Comparison of ENCODE assay signal across 24 mouse cellular contexts in genomic region chr2:115563436-115564093, GRCm38 (mm10). TPM values are rescaled to one million over a fixed set of nuclear protein-coding genes. Genes with fewer than 3 reads are reported as not detected.
DNase-seq lines count a peak whose midpoint lies in the region; ATAC-seq lines count a peak whose summit lies in the region.
"Had no signal": no experiment of that assay in that cellular context is flagged by ENCODE, and none has a peak within 500 bp of the region (broad histone marks: within the 10 kb centered on the region; RNA-seq: fewer than 3 reads in every experiment).

No protein-coding gene starts in this region.

- no peak overlapping the region for H3K9ac ChIP-seq in kidney, embryonic 15.5 days
- H3K9ac ChIP-seq in hindbrain, embryonic 12.5 days: no peak overlapping the region
- H3K9ac ChIP-seq: embryonic facial prominence, embryonic 13.5 days; embryonic facial prominence, embryonic 15.5 days; forebrain, embryonic 12.5 days had no signal

- H3K4me3 ChIP-seq in kidney, embryonic 15.5 days (replicated peaks): no peak overlapping the region
- no peak overlapping the region for H3K4me3 ChIP-seq in hindbrain, embryonic 12.5 days
- H3K4me3 ChIP-seq: embryonic facial prominence, embryonic 13.5 days; embryonic facial prominence, embryonic 15.5 days; erythroblast, embryonic 14.5 days; forebrain, embryonic 10.5 days; forebrain, embryonic 12.5 days had no signal

- no peaks in the 10 kb centered on the region for H3K9me3 ChIP-seq in kidney, embryonic 15.5 days (replicated peaks)
- no peaks in the 10 kb centered on the region for H3K9me3 ChIP-seq in hindbrain, embryonic 12.5 days (replicated peaks)
- H3K9me3 ChIP-seq: embryonic facial prominence, embryonic 13.5 days; embryonic facial prominence, embryonic 15.5 days; forebrain, embryonic 10.5 days; forebrain, embryonic 12.5 days had no signal

- no peaks in the 10 kb centered on the region for H3K4me1 ChIP-seq in kidney, embryonic 15.5 days
- no peaks in the 10 kb centered on the region for H3K4me1 ChIP-seq in hindbrain, embryonic 12.5 days
- H3K4me1 ChIP-seq: embryonic facial prominence, embryonic 13.5 days; embryonic facial prominence, embryonic 15.5 days; forebrain, embryonic 10.5 days; forebrain, embryonic 12.5 days had no signal

- H3K36me3 ChIP-seq in kidney, embryonic 15.5 days: no peaks in the 10 kb centered on the region
- H3K36me3 ChIP-seq in hindbrain, embryonic 12.5 days: no peaks in the 10 kb centered on the region
- H3K36me3 ChIP-seq: embryonic facial prominence, embryonic 13.5 days; embryonic facial prominence, embryonic 15.5 days; forebrain, embryonic 10.5 days; forebrain, embryonic 12.5 days had no signal

- ATAC-seq in kidney, embryonic 15.5 days (replicated peaks; ENCODE audit: low FRiP score): peak; percentile 69; the same call in 1 of the 2 replicates
- ATAC-seq in hindbrain, embryonic 12.5 days (ENCODE audit: low FRiP score): no peak
- ATAC-seq: forebrain, embryonic 14.5 days; forebrain, embryonic 16.5 days had no signal

- WGBS in kidney, embryonic 15.5 days: 52% methylated on average over 6 of the region's 6 CpGs
- 86% methylated on average over 6 of the region's 6 CpGs for WGBS in hindbrain, embryonic 12.5 days

- H3K4me2 ChIP-seq in kidney, embryonic 15.5 days: no peak overlapping the region
- no peak overlapping the region for H3K4me2 ChIP-seq in hindbrain, embryonic 12.5 days (replicated peaks)
- H3K4me2 ChIP-seq: embryonic facial prominence, embryonic 13.5 days; embryonic facial prominence, embryonic 15.5 days; forebrain, embryonic 12.5 days had no signal

- no peak for DNase-seq in kidney, adult 18-20 months
- DNase-seq in 3T3-L1 (ENCODE audit: low read depth, low spot score): peak; percentile 51
- DNase-seq in 416B (ENCODE audit: low read depth): peak; percentile 9
- peak; percentile 50 for DNase-seq in NIH3T3 (ENCODE audit: low read depth)
- no peak for DNase-seq in left cerebral cortex, adult 11 months (ENCODE audit: low spot score)
- DNase-seq in ovary, adult 18-20 months (ENCODE audit: low spot score): no peak
- DNase-seq: adrenal gland, adult 2 months; adrenal gland, postnatal 10 days; adrenal gland, postnatal 25 days; cerebellum, adult 11-12 months; cerebellum, adult 2 months; cerebellum, adult 9-10 months; cerebellum, postnatal 10 days; cerebellum, postnatal 36 days; embryo, embryonic 11 days had no signal

- H3K27me3 ChIP-seq in kidney, embryonic 15.5 days: no peaks in the 10 kb centered on the region
- H3K27me3 ChIP-seq in hindbrain, embryonic 12.5 days: no peaks in the 10 kb centered on the region
- H3K27me3 ChIP-seq: embryonic facial prominence, embryonic 13.5 days; embryonic facial prominence, embryonic 15.5 days; forebrain, embryonic 12.5 days had no signal

- peak overlapping the region; percentile 71 for H3K27ac ChIP-seq in kidney, embryonic 15.5 days
- H3K27ac ChIP-seq in hindbrain, embryonic 12.5 days: no peak overlapping the region
- H3K27ac ChIP-seq: embryonic facial prominence, embryonic 13.5 days; embryonic facial prominence, embryonic 15.5 days; forebrain, embryonic 10.5 days; forebrain, embryonic 12.5 days had no signal

RNA-seq across cellular contexts. Expression of gene BC052040, which starts 18.0 kb away (rescaled TPM):
- polyA plus RNA-seq in kidney, embryonic 15.5 days (2015; fragmentation: Nextera tagmentation; extraction: Ambion mirVana): 16.7 and 18.8 TPM in 2 replicates
- polyA plus RNA-seq in hindbrain, embryonic 12.5 days (2016; fragmentation: Nextera tagmentation; extraction: Ambion mirVana): 18.9 TPM in 2 replicates

Comparison
In these comparisons a context has a peak if more than half of its experiments do, and no peak if none do; other contexts are left out.
1. DNase-seq: peak in 3T3-L1 (single experiment), 416B (single experiment) and NIH3T3 (single experiment); none in kidney, adult 18-20 months (single experiment), left cerebral cortex, adult 11 months (single experiment) and ovary, adult 18-20 months (single experiment).